Mouse (Mus musculus) adrenal gland, adult 2 months (tissue): Measurements from ENCODE around the gene Ankrd27. TPM values are rescaled to one million over a fixed set of nuclear protein-coding genes. Genes with fewer than 3 reads are reported as not detected.
"Not testable (repeated sequence)": the region's sequence is repeated elsewhere in the genome, so short reads cannot be mapped to it uniquely, and the experiment has no call there.

Experiments used
- DNase-seq: peaks from one replicate; pipeline ENCODE4 v3.0.0; 2021
- long read RNA-seq: library from polyadenylated mRNA; stranded (forward); transcript quantifications from one replicate; pipeline ENCODE4 v2.0.0, GENCODE M21; 2021
- polyA plus RNA-seq: library from polyadenylated mRNA; depleted of rRNA; stranded (reverse); fragments of >200 nt; gene quantifications from 2 replicates; pipeline ENCODE4 v1.2.3, GENCODE M21; 2012; rRNA removed
- total RNA-seq, 2 experiments: library from RNA; stranded (reverse); gene quantifications; 2 replicates each; pipeline ENCODE4 v1.2.3; 2021

Gene Ankrd27
- 10 to 100 TPM; 27.7 to 30.4 TPM for total RNA-seq
- 14.5 and 19.9 TPM in 2 replicates for polyA plus RNA-seq
- long read RNA-seq, full-length matches to known transcripts, result 21 of 39 reads
- long read RNA-seq, partial matches to known transcripts, result 6 of 39 reads
- long read RNA-seq, other reads (novel, unspliced or antisense), result 12 of 39 reads

- DNase-seq, result peak; percentile 97
Measured at GRCm38 (mm10) chr7:35586055-35586905, at the start of gene Ankrd27. Ankrd27 (plus strand) TSS chr7:35586244.

- no peak for DNase-seq
Measured at GRCm38 (mm10) chr7:35537562-35537961, 48.5 kb upstream of the Ankrd27 start, which contains the start of gene Tdrd12. Tdrd12 (minus strand) TSS chr7:35537745.

GRCm38 (mm10) chr7:35545881-35546280 is 40.2 kb upstream of the Ankrd27 start:
- peak; percentile 60 for DNase-seq

GRCm38 (mm10) chr7:35553751-35554604 is 32.1 kb upstream of the Ankrd27 start:
- DNase-seq, result peak; percentile 14

- DNase-seq, result peak; percentile 44
Measured at GRCm38 (mm10) chr7:35554605-35555175, 31.4 kb upstream of the Ankrd27 start.

GRCm38 (mm10) chr7:35555224-35556204 is 30.5 kb upstream of the Ankrd27 start:
- peak; percentile 94 for DNase-seq

- DNase-seq, result no peak
Measured at GRCm38 (mm10) chr7:35556205-35556603, 29.8 kb upstream of the Ankrd27 start, which contains the start of gene Nudt19. Nudt19 (minus strand) TSS chr7:35556304.

- no peak for DNase-seq
Measured at GRCm38 (mm10) chr7:35556905-35557304, 29.1 kb upstream of the Ankrd27 start.

- no peak for DNase-seq
Measured at GRCm38 (mm10) chr7:35557577-35557976, 28.5 kb upstream of the Ankrd27 start.

GRCm38 (mm10) chr7:35558681-35559080 is 27.4 kb upstream of the Ankrd27 start:
- DNase-seq, result no peak

- no peak for DNase-seq
Measured at GRCm38 (mm10) chr7:35559838-35560237, 26.2 kb upstream of the Ankrd27 start.

- no peak for DNase-seq
Measured at GRCm38 (mm10) chr7:35563071-35563470, 23.0 kb upstream of the Ankrd27 start.

- DNase-seq, result no peak
Measured at GRCm38 (mm10) chr7:35564067-35564865, 21.8 kb upstream of the Ankrd27 start.

GRCm38 (mm10) chr7:35564872-35565271 is 21.2 kb upstream of the Ankrd27 start:
- not testable (repeated sequence) for DNase-seq

GRCm38 (mm10) chr7:35565965-35566364 is 20.1 kb upstream of the Ankrd27 start:
- not testable (repeated sequence) for DNase-seq

- not testable (repeated sequence) for DNase-seq
Measured at GRCm38 (mm10) chr7:35569724-35570123, 16.3 kb upstream of the Ankrd27 start.

- DNase-seq, result not testable (repeated sequence)
Measured at GRCm38 (mm10) chr7:35570883-35571282, 15.2 kb upstream of the Ankrd27 start.

- peak; percentile 31 for DNase-seq
Measured at GRCm38 (mm10) chr7:35579849-35580248, 6.2 kb upstream of the Ankrd27 start.

- DNase-seq, result no peak
Measured at GRCm38 (mm10) chr7:35582719-35583118, 3.3 kb upstream of the Ankrd27 start.
